Mouse (Mus musculus) heart, adult 2 months (tissue): ENCODE measurements around the gene Prkch. TPM values are rescaled to one million over a fixed set of nuclear protein-coding genes. Genes with fewer than 3 reads are reported as not detected.

Experiments
- DNase-seq, 2 experiments: peaks; one replicate each; pipeline ENCODE4 v3.0.0; 2021
- H3K27ac ChIP-seq: fragments of 200-600 bp; 2 replicates; pipeline ENCODE4 v1.8.1; 2022
- H3K27me3 ChIP-seq: fragments of 200-500 bp; 2 replicates; pipeline ENCODE4 v1.6.1; 2012; ENCODE audit warnings: mild to moderate bottlenecking, low read length, inconsistent platforms, mixed read lengths; ENCODE audit not compliant: control insufficient read depth, insufficient read depth
- H3K36me3 ChIP-seq: fragments of 200-500 bp; 2 replicates; pipeline ENCODE4 v1.6.1; 2012; ENCODE audit warnings: low read length, inconsistent platforms; ENCODE audit not compliant: control insufficient read depth, insufficient read depth
- H3K4me1 ChIP-seq: fragments of 200-500 bp; 2 replicates; pipeline ENCODE4 v1.6.1; 2011; ENCODE audit warnings: low read length; ENCODE audit not compliant: control insufficient read depth, insufficient read depth
- H3K4me3 ChIP-seq: fragments of 200-600 bp; 2 replicates; pipeline ENCODE4 v1.8.1; 2022
- H3K79me2 ChIP-seq: fragments of 200-500 bp; replicated peaks from 2 replicates; pipeline ENCODE4 v1.6.1; 2012; ENCODE audit warnings: mild to moderate bottlenecking, inconsistent platforms, low read length, moderate library complexity, mixed read lengths; ENCODE audit not compliant: control insufficient read depth, insufficient read depth
- H3K9ac ChIP-seq: fragments of 200-500 bp; 2 replicates; pipeline ENCODE4 v1.6.1; 2012; ENCODE audit warnings: low read depth, mild to moderate bottlenecking, control low read depth, inconsistent platforms, low read length, mixed read lengths
- CTCF ChIP-seq: fragments of 200-600 bp; IDR thresholded peaks from 2 replicates; pipeline ENCODE4 v1.8.1; 2022; ENCODE audit warnings: antibody characterized with exemption, mild to moderate bottlenecking, moderate library complexity
- EP300 ChIP-seq: fragments of 200-500 bp; IDR thresholded peaks from 2 replicates; pipeline ENCODE4 v1.6.1; 2011; ENCODE audit warnings: low read depth, low read length, control low read depth; ENCODE audit not compliant: insufficient read depth
- POLR2A ChIP-seq: fragments of 200-500 bp; IDR thresholded peaks from 2 replicates; pipeline ENCODE4 v1.6.1; 2011; ENCODE audit warnings: mild to moderate bottlenecking, low read depth, low read length, control low read depth; ENCODE audit not compliant: insufficient read depth
- WGBS: fragments of 180-500 bp; shearing (Covaris S2); methylation state at CpG from one replicate; pipeline ENCODE4 v1.1.7; 2018; 5-methylcytosine and 5-hydroxymethylcytosine counted together
- intact Hi-C: fragments of 180-260 bp; cut with DNase I; formaldehyde crosslinking; loops from one replicate; pipeline ENCODE4 v1.15.1; 2025
- polyA plus RNA-seq: library from polyadenylated mRNA; depleted of rRNA; stranded (reverse); fragments of >200 nt; gene quantifications from 2 replicates; pipeline ENCODE4 v1.2.3, GENCODE M21; 2012
- total RNA-seq, 2 experiments: library from RNA; stranded (reverse); gene quantifications; 2 replicates each; pipeline ENCODE4 v1.2.3; 2021

Prkch gene
- total and polyA plus RNA-seq, 3 experiments, result 9.7 to 17.5 (median 16.6) TPM

GRCm38 (mm10) chr12:73714589-73714988 lies 130.0 kb downstream of the Prkch start:
- Histone ChIP-seq H3K4me1 (peaks cover 9% of the 10 kb centered on the region), H3K9ac (no peak overlapping the region), H3K4me3 (no peak overlapping the region), H3K27me3 (no peaks in the 10 kb centered on the region), H3K36me3 (no peaks in the 10 kb centered on the region), H3K79me2 (no peaks in the 10 kb centered on the region), H3K27ac (no peak overlapping the region)
- WGBS, result 97% methylated on average over 5 of the region's 5 CpGs
- DNase-seq, result no peak
- TF ChIP-seq POLR2A, result no peak
- no peak for TF ChIP-seq EP300
- no peak for TF ChIP-seq CTCF
- intact Hi-C loops, result loop anchor here (5.0 kb wide), 1 partner anchor 53 kb away; no protein-coding TSS in a partner anchor

- H3K36me3 ChIP-seq, result no peaks in the 10 kb centered on the region
- H3K27ac ChIP-seq, result no peak overlapping the region
- DNase-seq, result no peak
- H3K4me3 ChIP-seq, result no peak overlapping the region
- H3K4me1 ChIP-seq, result peaks cover 9% of the 10 kb centered on the region
- no peaks in the 10 kb centered on the region for H3K27me3 ChIP-seq
- no peak for TF ChIP-seq EP300
- TF ChIP-seq POLR2A, result no peak
- no peak for TF ChIP-seq CTCF
- intact Hi-C loops, result no loop called here
- no peaks in the 10 kb centered on the region for H3K79me2 ChIP-seq
- no peak overlapping the region for H3K9ac ChIP-seq
- 99% methylated on average over 2 of the region's 2 CpGs for WGBS
Measured at GRCm38 (mm10) chr12:73715331-73715730, 130.7 kb downstream of the Prkch start.

GRCm38 (mm10) chr12:73715954-73716731 lies 131.5 kb downstream of the Prkch start:
- Histone ChIP-seq H3K27ac (no peak overlapping the region), H3K79me2 (no peaks in the 10 kb centered on the region), H3K27me3 (no peaks in the 10 kb centered on the region), H3K9ac (no peak overlapping the region), H3K4me1 (peaks cover 9% of the 10 kb centered on the region), H3K4me3 (no peak overlapping the region), H3K36me3 (no peaks in the 10 kb centered on the region)
- intact Hi-C loops, result no loop called here
- no peak for DNase-seq
- WGBS, result 81% methylated on average over 21 of the region's 21 CpGs
- TF ChIP-seq EP300, result no peak
- no peak for TF ChIP-seq POLR2A
- no peak for TF ChIP-seq CTCF

GRCm38 (mm10) chr12:73718036-73718435 lies 133.4 kb downstream of the Prkch start:
- 64% methylated on average over 10 of the region's 10 CpGs for WGBS
- peaks cover 6% of the 10 kb centered on the region for H3K4me1 ChIP-seq
- no peak for TF ChIP-seq POLR2A
- TF ChIP-seq EP300, result no peak
- no peak overlapping the region for H3K27ac ChIP-seq
- H3K27me3 ChIP-seq, result no peaks in the 10 kb centered on the region
- DNase-seq, result no peak
- intact Hi-C loops, result no loop called here
- no peaks in the 10 kb centered on the region for H3K79me2 ChIP-seq
- peaks cover 1% of the 10 kb centered on the region for H3K36me3 ChIP-seq
- no peak overlapping the region for H3K4me3 ChIP-seq
- no peak overlapping the region; the same call in 1 of the 2 replicates for H3K9ac ChIP-seq

GRCm38 (mm10) chr12:73719816-73720215 lies 135.2 kb downstream of the Prkch start:
- Histone ChIP-seq H3K9ac (no peak overlapping the region), H3K36me3 (peaks cover 2% of the 10 kb centered on the region), H3K4me1 (peaks cover 6% of the 10 kb centered on the region), H3K79me2 (no peaks in the 10 kb centered on the region), H3K27me3 (no peaks in the 10 kb centered on the region), H3K27ac (no peak overlapping the region), H3K4me3 (no peak overlapping the region)
- no peak for DNase-seq
- intact Hi-C loops, result no loop called here
- TF ChIP-seq POLR2A (no peak), CTCF (no peak), EP300 (no peak)

- intact Hi-C loops, result no loop called here
- no peak for DNase-seq
- WGBS, result 89% methylated on average over 2 of the region's 2 CpGs
- H3K4me1 ChIP-seq, result peaks cover 6% of the 10 kb centered on the region
- no peak overlapping the region for H3K9ac ChIP-seq
- no peak overlapping the region for H3K4me3 ChIP-seq
- H3K79me2 ChIP-seq, result no peaks in the 10 kb centered on the region
- no peak for TF ChIP-seq POLR2A
- no peak for TF ChIP-seq EP300
- no peak for TF ChIP-seq CTCF
- H3K27me3 ChIP-seq, result no peaks in the 10 kb centered on the region
- no peak overlapping the region for H3K27ac ChIP-seq
- H3K36me3 ChIP-seq, result peaks cover 2% of the 10 kb centered on the region
Measured at GRCm38 (mm10) chr12:73720466-73720865, 135.9 kb downstream of the Prkch start.
